ENCODE assay signal across 8 mouse cellular contexts in the genomic region with DNA sequence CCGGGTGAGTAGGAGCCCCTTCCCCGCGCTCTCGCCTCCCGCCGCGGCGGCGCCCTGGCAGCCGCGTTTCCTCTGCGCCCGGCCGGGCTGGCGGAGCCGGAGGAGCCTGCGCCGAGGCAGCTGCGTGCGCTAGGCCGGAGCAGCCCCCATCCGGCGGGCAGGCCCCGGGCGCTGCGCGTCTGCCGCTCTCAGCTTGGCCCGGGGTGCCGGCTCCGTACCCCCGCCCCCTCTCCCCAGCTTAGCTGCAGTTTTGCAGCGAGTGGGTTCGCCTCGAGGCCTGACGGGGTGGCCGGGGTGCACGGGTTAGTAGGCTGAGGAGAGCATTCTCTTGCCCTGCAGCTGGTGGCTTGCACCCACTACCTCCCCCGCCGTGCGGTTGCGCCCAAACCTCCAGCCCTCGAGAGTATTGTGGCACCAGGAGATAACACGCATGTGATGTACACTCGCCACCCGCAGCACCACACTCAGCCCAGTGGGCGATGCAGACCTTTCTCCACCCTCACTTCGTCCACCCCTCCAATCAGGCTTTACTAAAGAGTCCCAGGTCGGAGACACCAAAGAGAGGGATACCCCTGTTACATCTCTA. TPM values are rescaled to one million over a fixed set of nuclear protein-coding genes. Genes with fewer than 3 reads are reported as not detected.
DNase-seq lines count a peak whose midpoint lies in the region; ATAC-seq and TF ChIP-seq lines count a peak whose summit lies in the region.

No protein-coding gene starts in this region.

- peak; percentile 61 for ATAC-seq in common myeloid progenitor, adult 5-6 weeks (replicated peaks; ENCODE audit: low read depth, poor library complexity, severe bottlenecking)
- ATAC-seq in hindbrain, embryonic 16.5 days = peak; percentile 77
- peak; percentile 11 for ATAC-seq in megakaryocyte, adult 5-6 weeks (ENCODE audit: poor library complexity, severe bottlenecking)

- peak overlapping the region; percentile 84 for H3K4me3 ChIP-seq in gastrocnemius, adult 2 months
- peak overlapping the region; percentile 94 for H3K4me3 ChIP-seq in hindbrain, embryonic 16.5 days (ENCODE audit: low read length)

- TF ChIP-seq CTCF in gastrocnemius, adult 2 months (IDR thresholded peaks at IDR 0.05) = no peak

- no peaks in the 10 kb centered on the region for H3K9me3 ChIP-seq in hindbrain, embryonic 16.5 days (ENCODE audit: control insufficient read depth, low read length)

- no peaks in the 10 kb centered on the region for H3K27me3 ChIP-seq in hindbrain, embryonic 16.5 days (replicated peaks; ENCODE audit: control insufficient read depth, insufficient read depth, low read length)

- intact Hi-C loops in gastrocnemius, adult 2 months (cut with DNase I) = no loop called here
- intact Hi-C loops in left cerebral cortex, postnatal 14 days (cut with DNase I) = no loop called here

- DNase-seq in ZHBTc4 (ENCODE audit: low read depth, low spot score) = peak; percentile 66
- DNase-seq in gastrocnemius, adult 2 months = peak; percentile 72
- DNase-seq in left cerebral cortex, postnatal 14 days (ENCODE audit: low spot score in 2 of 2) = peak; percentile 44 to 57
- DNase-seq in right cerebral cortex, postnatal 25 days = peak; percentile 71
- DNase-seq in MN1 (ENCODE audit: low spot score) = no peak

- peak overlapping the region; percentile 70 for H3K4me2 ChIP-seq in hindbrain, embryonic 16.5 days (ENCODE audit: low read length)

- H3K36me3 ChIP-seq in hindbrain, embryonic 16.5 days (ENCODE audit: control insufficient read depth, insufficient read depth, low read length) = no peaks in the 10 kb centered on the region

- H3K27ac ChIP-seq in gastrocnemius, adult 2 months = peak overlapping the region; percentile 94
- H3K27ac ChIP-seq in hindbrain, embryonic 16.5 days (ENCODE audit: low read depth, low read length) = peak overlapping the region; percentile 98

- under 1% methylated on average over 30 of the region's 49 CpGs for WGBS in hindbrain, embryonic 16.5 days

- peaks cover 25% of the 10 kb centered on the region for H3K4me1 ChIP-seq in hindbrain, embryonic 16.5 days (ENCODE audit: control insufficient read depth, insufficient read depth, low read depth, low read length)

- peak overlapping the region; percentile 100 for H3K9ac ChIP-seq in hindbrain, embryonic 16.5 days (ENCODE audit: low read depth, low read length)

RNA-seq across cellular contexts. Expression of gene Zfp652, which starts 0.8 kb away (rescaled TPM):
- total RNA-seq in common myeloid progenitor, adult 5-6 weeks (2017) = 19.7 and 22.2 TPM in 2 replicates
- 100 to 1,000 TPM in 1 of 2 experiments, 10 to 100 TPM in 1; 94.6 to 110 TPM for total RNA-seq in gastrocnemius, adult 2 months (2021)
- 21.7 and 23.2 TPM in 2 replicates for polyA plus RNA-seq in hindbrain, embryonic 16.5 days (2015; fragmentation: Nextera tagmentation; extraction: Ambion mirVana)
- total RNA-seq in left cerebral cortex, postnatal 14 days (2021) = 10 to 100 TPM; 40.3 to 40.6 TPM
- 32.0 and 41.3 TPM in 2 replicates for total RNA-seq in megakaryocyte, adult 5-6 weeks (2015)
- total RNA-seq in megakaryocyte, adult 5-6 weeks (2017) = 20.6 and 28.1 TPM in 2 replicates

RNA-seq across cellular contexts. Expression of gene B130006D01Rik, which starts 10.1 kb away (rescaled TPM):
- total RNA-seq in common myeloid progenitor, adult 5-6 weeks (2017) = 1.5 and 1.6 TPM in 2 replicates
- under 1 TPM; 0.28 to 0.45 TPM for total RNA-seq in gastrocnemius, adult 2 months (2021)
- polyA plus RNA-seq in hindbrain, embryonic 16.5 days (2015; fragmentation: Nextera tagmentation; extraction: Ambion mirVana) = 0.95 and 1.2 TPM in 2 replicates
- total RNA-seq in left cerebral cortex, postnatal 14 days (2021) = 1 to 10 TPM in 1 of 2 experiments, under 1 TPM in 1; 0.99 to 1.1 TPM
- total RNA-seq in megakaryocyte, adult 5-6 weeks (2015) = 1.3 and 2.7 TPM in 2 replicates
- total RNA-seq in megakaryocyte, adult 5-6 weeks (2017) = 1.8 and 2.2 TPM in 2 replicates

RNA-seq across cellular contexts. Expression of gene Phb, which starts 46.6 kb away (rescaled TPM):
- total RNA-seq in common myeloid progenitor, adult 5-6 weeks (2017) = 116 and 119 TPM in 2 replicates
- total RNA-seq in gastrocnemius, adult 2 months (2021) = 100 to 1,000 TPM; 162 to 201 TPM
- polyA plus RNA-seq in hindbrain, embryonic 16.5 days (2015; fragmentation: Nextera tagmentation; extraction: Ambion mirVana) = 189 and 198 TPM in 2 replicates
- 10 to 100 TPM; 82.5 to 86.3 TPM for total RNA-seq in left cerebral cortex, postnatal 14 days (2021)
- 20.6 and 20.7 TPM in 2 replicates for total RNA-seq in megakaryocyte, adult 5-6 weeks (2015)
- 33.9 and 40.9 TPM in 2 replicates for total RNA-seq in megakaryocyte, adult 5-6 weeks (2017)

Comparison
In these comparisons a context has a peak if more than half of its experiments do, and no peak if none do; other contexts are left out.
1. ATAC-seq: peak in every context shown above with its lines; median percentile 77 in hindbrain, embryonic 16.5 days; 61 in common myeloid progenitor, adult 5-6 weeks; 11 in megakaryocyte, adult 5-6 weeks.